Mouse (Mus musculus): ENCODE data around the gene Mrpl52.

DNA sequence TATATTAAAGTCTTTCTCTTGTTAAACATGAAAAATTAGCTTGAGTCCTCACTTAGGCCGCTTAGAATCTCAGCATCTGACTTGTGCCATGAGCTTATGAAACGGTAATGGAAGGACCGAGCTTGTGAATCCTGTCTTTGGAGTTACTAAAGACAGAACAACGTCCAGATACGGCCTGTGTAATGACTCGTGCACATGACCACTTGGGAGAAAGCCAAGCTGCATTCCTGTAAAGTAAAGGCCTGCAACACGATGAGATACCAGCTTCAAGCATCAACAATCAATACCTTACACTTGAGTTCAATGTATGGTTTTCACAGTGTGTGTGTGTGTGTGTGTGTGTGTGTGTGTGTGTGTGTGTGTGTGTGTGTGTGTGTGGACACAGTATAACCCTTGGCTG is 30.0 kb upstream of the Mrpl52 start:
- no peak for TF ChIP-seq CTCF (IDR thresholded peaks at IDR 0.05; ENCODE audit: control insufficient read depth, insufficient read depth, insufficient read length)
- TF ChIP-seq MYOD1 (IDR thresholded peaks at IDR 0.05; ENCODE audit: control insufficient read depth, insufficient read length, low read depth), result no peak
- TF ChIP-seq MAX (IDR thresholded peaks at IDR 0.05), result no peak
- TF ChIP-seq USF1 (IDR thresholded peaks at IDR 0.05; ENCODE audit: low read depth), result no peak
- TF ChIP-seq MYOG (IDR thresholded peaks at IDR 0.05; ENCODE audit: control insufficient read depth, extremely low read depth, insufficient read length), result no peak
